Mouse (Mus musculus): Measurements from ENCODE around the gene Faap20. TPM values are rescaled to one million over a fixed set of nuclear protein-coding genes. Genes with fewer than 3 reads are reported as not detected.

Faap20 gene
- polyA plus RNA-seq, 1 experiment from 2014 or later, result 60.1 TPM

DNA sequence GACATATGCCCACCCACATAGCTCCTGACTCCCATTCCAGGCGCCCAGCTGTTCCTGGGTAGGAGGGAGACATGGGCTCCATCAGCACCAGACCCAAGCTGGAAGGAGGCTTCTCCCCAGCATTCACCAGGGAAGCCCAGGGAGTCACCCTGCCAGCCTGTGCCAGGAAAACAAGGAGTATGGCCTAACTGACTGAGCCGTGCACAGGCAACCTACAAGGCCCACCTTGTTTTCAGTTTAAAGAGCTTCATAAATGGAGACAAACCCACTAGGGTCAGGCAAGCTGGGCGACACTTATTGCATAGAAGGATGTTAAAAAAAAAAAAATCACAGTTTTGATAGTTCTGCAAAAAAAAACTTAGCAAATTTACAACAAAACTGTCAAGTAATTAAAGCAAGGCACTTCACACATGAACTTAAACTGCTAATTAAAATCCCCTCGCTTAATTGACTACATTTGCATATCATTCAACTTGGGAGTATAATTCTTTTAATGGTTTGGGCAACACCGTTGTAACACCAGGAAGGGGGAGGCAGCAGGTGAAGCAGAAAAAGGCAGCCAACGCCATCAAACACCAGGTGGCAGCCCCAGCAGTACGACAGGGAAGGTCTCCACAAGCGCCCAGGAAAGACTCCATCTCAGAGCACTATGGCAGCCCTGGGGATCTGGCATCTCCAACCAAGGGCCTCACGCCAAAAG lies 36.4 kb upstream of the Faap20 start:
- Histone ChIP-seq H3K27ac (ENCODE audit: low read length) (no peak overlapping the region), H3K36me3 (ENCODE audit: control insufficient read depth, insufficient read depth, low read length) (no peaks in the 10 kb centered on the region), H3K4me2 (ENCODE audit: low read depth, low read length) (no peak overlapping the region), H3K4me1 (ENCODE audit: control insufficient read depth, insufficient read depth, low read length) (peaks cover 68% of the 10 kb centered on the region), H3K4me3 (replicated peaks; ENCODE audit: low read length) (no peak overlapping the region), H3K27me3 (ENCODE audit: control insufficient read depth, insufficient read depth, low read length) (no peaks in the 10 kb centered on the region), H3K9me3 (replicated peaks; ENCODE audit: control insufficient read depth, low read length) (no peaks in the 10 kb centered on the region), H3K9ac (ENCODE audit: low read length) (no peak overlapping the region; the same call in 1 of the 2 replicates)
- no peak for ATAC-seq (ENCODE audit: insufficient read depth, low FRiP score)
- WGBS, result 66% methylated on average over 9 of the region's 9 CpGs

DNA sequence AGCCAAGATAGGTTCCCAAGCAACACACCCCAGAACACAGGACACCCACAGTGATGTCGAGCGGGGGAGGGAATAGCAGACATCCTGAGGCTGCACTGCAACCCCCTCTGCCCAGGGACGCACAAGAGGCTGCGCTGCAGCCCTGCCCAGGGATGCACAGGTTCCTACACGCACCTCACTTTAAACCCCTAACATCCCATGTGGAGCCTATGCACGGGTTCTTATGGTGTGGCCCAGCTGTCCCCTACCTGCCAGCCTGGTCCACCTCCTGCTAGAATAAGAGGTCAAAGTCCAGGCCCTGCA lies 35.9 kb upstream of the Faap20 start:
- Histone ChIP-seq H3K27ac (ENCODE audit: low read length) (no peak overlapping the region), H3K4me1 (ENCODE audit: control insufficient read depth, insufficient read depth, low read length) (peaks cover 68% of the 10 kb centered on the region), H3K4me2 (ENCODE audit: low read depth, low read length) (no peak overlapping the region), H3K36me3 (ENCODE audit: control insufficient read depth, insufficient read depth, low read length) (no peaks in the 10 kb centered on the region), H3K9ac (ENCODE audit: low read length) (peak overlapping the region; percentile 9; the same call in 1 of the 2 replicates), H3K4me3 (replicated peaks; ENCODE audit: low read length) (no peak overlapping the region), H3K27me3 (ENCODE audit: control insufficient read depth, insufficient read depth, low read length) (no peaks in the 10 kb centered on the region), H3K9me3 (replicated peaks; ENCODE audit: control insufficient read depth, low read length) (no peaks in the 10 kb centered on the region)
- ATAC-seq (ENCODE audit: insufficient read depth, low FRiP score), result peak; percentile 49; the same call in 1 of the 2 replicates
- 60% methylated on average over 6 of the region's 6 CpGs for WGBS

DNA sequence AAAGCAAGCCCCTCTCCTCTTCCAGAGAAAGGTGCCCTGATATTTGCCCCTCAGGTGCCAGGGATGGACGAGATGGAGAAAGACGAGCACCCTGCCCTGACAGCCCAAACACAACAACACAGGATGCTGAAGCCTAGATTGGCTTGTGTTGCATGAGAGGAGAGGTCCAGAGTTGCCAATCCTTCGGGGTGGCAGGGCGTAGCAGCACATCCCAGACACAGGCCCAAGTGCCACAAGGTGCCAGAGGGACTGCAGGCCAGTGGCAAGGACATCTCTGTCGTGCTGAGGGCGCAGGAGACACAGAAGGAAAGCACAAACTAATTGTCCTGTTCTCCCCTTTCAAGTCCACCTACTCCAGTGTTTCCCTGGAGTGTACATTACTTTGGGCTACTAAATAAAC lies 35.4 kb upstream of the Faap20 start:
- Histone ChIP-seq H3K9ac (ENCODE audit: low read length) (peak overlapping the region; percentile 9; the same call in 1 of the 2 replicates), H3K9me3 (replicated peaks; ENCODE audit: control insufficient read depth, low read length) (no peaks in the 10 kb centered on the region), H3K27me3 (ENCODE audit: control insufficient read depth, insufficient read depth, low read length) (no peaks in the 10 kb centered on the region), H3K4me1 (ENCODE audit: control insufficient read depth, insufficient read depth, low read length) (peaks cover 68% of the 10 kb centered on the region), H3K27ac (ENCODE audit: low read length) (no peak overlapping the region), H3K4me2 (ENCODE audit: low read depth, low read length) (no peak overlapping the region), H3K4me3 (replicated peaks; ENCODE audit: low read length) (no peak overlapping the region), H3K36me3 (ENCODE audit: control insufficient read depth, insufficient read depth, low read length) (no peaks in the 10 kb centered on the region)
- ATAC-seq (ENCODE audit: insufficient read depth, low FRiP score), result no peak
- 69% methylated on average over 6 of the region's 6 CpGs for WGBS

- Histone ChIP-seq H3K4me2 (ENCODE audit: low read depth, low read length) (no peak overlapping the region), H3K4me3 (replicated peaks; ENCODE audit: low read length) (no peak overlapping the region), H3K9me3 (replicated peaks; ENCODE audit: control insufficient read depth, low read length) (no peaks in the 10 kb centered on the region), H3K27ac (ENCODE audit: low read length) (no peak overlapping the region), H3K4me1 (ENCODE audit: control insufficient read depth, insufficient read depth, low read length) (peaks cover 72% of the 10 kb centered on the region), H3K36me3 (ENCODE audit: control insufficient read depth, insufficient read depth, low read length) (no peaks in the 10 kb centered on the region), H3K27me3 (ENCODE audit: control insufficient read depth, insufficient read depth, low read length) (no peaks in the 10 kb centered on the region), H3K9ac (ENCODE audit: low read length) (no peak overlapping the region)
- no peak for ATAC-seq (ENCODE audit: insufficient read depth, low FRiP score)
- WGBS, result 71% methylated on average over 10 of the region's 10 CpGs
Measured at GRCm38 (mm10) chr4:155214793-155215192, 34.8 kb upstream of the Faap20 start.

GRCm38 (mm10) chr4:155215203-155215602 lies 34.4 kb upstream of the Faap20 start:
- no peak for ATAC-seq (ENCODE audit: insufficient read depth, low FRiP score)
- Histone ChIP-seq H3K9me3 (replicated peaks; ENCODE audit: control insufficient read depth, low read length) (no peaks in the 10 kb centered on the region), H3K4me2 (ENCODE audit: low read depth, low read length) (no peak overlapping the region), H3K4me3 (replicated peaks; ENCODE audit: low read length) (no peak overlapping the region), H3K9ac (ENCODE audit: low read length) (no peak overlapping the region), H3K27me3 (ENCODE audit: control insufficient read depth, insufficient read depth, low read length) (no peaks in the 10 kb centered on the region), H3K4me1 (ENCODE audit: control insufficient read depth, insufficient read depth, low read length) (peaks cover 75% of the 10 kb centered on the region), H3K27ac (ENCODE audit: low read length) (no peak overlapping the region; the same call in 1 of the 2 replicates), H3K36me3 (ENCODE audit: control insufficient read depth, insufficient read depth, low read length) (no peaks in the 10 kb centered on the region)
- WGBS, result 46% methylated on average over 9 of the region's 9 CpGs

DNA sequence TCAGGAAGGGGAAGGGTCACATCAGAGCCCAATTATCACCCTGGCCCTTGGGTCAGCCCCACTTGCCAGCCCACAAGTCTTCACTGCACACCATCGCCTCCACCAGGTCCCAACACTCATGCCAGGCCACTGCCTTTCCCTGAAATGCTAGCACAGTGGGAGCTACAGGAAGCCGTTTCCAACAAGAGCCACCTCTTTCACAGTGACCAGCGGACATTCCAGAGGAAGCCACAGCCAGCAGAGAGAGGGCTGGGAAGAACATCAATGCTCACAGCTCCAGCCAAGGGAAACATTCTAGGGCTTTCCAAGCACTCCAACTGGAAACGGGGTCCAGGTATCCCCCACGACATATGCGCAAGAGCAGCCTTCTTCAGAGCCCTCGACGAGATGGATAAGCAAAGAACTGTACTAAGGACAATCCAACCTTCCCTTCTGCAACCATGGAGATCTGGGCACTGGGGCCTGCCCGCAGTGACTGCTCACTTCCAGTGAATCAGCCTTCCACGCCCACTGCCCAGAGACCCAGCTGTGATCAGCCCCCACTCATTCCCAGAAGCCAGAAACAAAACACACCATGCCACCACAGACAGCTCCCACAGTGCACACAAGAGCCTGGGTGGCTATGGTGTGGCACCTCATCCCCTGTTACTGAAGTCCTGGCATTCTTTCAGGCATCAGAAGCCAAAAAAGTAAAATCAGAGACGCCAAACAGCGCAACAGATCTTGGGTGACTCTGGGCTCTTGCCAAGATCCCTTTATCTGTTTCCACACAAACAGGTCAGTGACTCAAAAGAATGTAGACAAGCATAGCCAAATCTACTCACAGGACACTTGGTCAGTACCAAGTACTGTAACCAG lies 33.6 kb upstream of the Faap20 start:
- no peak overlapping the region for H3K4me3 ChIP-seq (replicated peaks; ENCODE audit: low read length)
- H3K4me2 ChIP-seq (ENCODE audit: low read depth, low read length), result peak overlapping the region; percentile 22
- no peak overlapping the region for H3K9ac ChIP-seq (ENCODE audit: low read length)
- H3K4me1 ChIP-seq (ENCODE audit: control insufficient read depth, insufficient read depth, low read length), result peaks cover 68% of the 10 kb centered on the region
- no peaks in the 10 kb centered on the region for H3K9me3 ChIP-seq (replicated peaks; ENCODE audit: control insufficient read depth, low read length)
- H3K36me3 ChIP-seq (ENCODE audit: control insufficient read depth, insufficient read depth, low read length), result no peaks in the 10 kb centered on the region
- no peaks in the 10 kb centered on the region for H3K27me3 ChIP-seq (ENCODE audit: control insufficient read depth, insufficient read depth, low read length)
- H3K27ac ChIP-seq (ENCODE audit: low read length), result no peak overlapping the region; the same call in 1 of the 2 replicates
- 0 out of 2 replicates have a peak, but pooled peaks have one; percentile 1 for ATAC-seq (ENCODE audit: insufficient read depth, low FRiP score)
- 57% methylated on average over 12 of the region's 12 CpGs for WGBS

GRCm38 (mm10) chr4:155217241-155218103 lies 32.1 kb upstream of the Faap20 start:
- Histone ChIP-seq H3K4me3 (replicated peaks; ENCODE audit: low read length) (no peak overlapping the region; the same call in 1 of the 2 replicates), H3K9me3 (replicated peaks; ENCODE audit: control insufficient read depth, low read length) (no peaks in the 10 kb centered on the region), H3K9ac (ENCODE audit: low read length) (peak overlapping the region; percentile 31), H3K27ac (ENCODE audit: low read length) (peak overlapping the region; percentile 34), H3K27me3 (ENCODE audit: control insufficient read depth, insufficient read depth, low read length) (no peaks in the 10 kb centered on the region), H3K4me2 (ENCODE audit: low read depth, low read length) (peak overlapping the region; percentile 100), H3K36me3 (ENCODE audit: control insufficient read depth, insufficient read depth, low read length) (no peaks in the 10 kb centered on the region), H3K4me1 (ENCODE audit: control insufficient read depth, insufficient read depth, low read length) (peaks cover 68% of the 10 kb centered on the region)
- no peak for ATAC-seq (ENCODE audit: insufficient read depth, low FRiP score)
- WGBS, result 40% methylated on average over 12 of the region's 12 CpGs

- Histone ChIP-seq H3K36me3 (ENCODE audit: control insufficient read depth, insufficient read depth, low read length) (no peaks in the 10 kb centered on the region), H3K9me3 (replicated peaks; ENCODE audit: control insufficient read depth, low read length) (no peaks in the 10 kb centered on the region), H3K9ac (ENCODE audit: low read length) (peak overlapping the region; percentile 39), H3K4me3 (replicated peaks; ENCODE audit: low read length) (peak overlapping the region; percentile 63), H3K4me1 (ENCODE audit: control insufficient read depth, insufficient read depth, low read length) (peaks cover 68% of the 10 kb centered on the region), H3K27ac (ENCODE audit: low read length) (no peak overlapping the region), H3K27me3 (ENCODE audit: control insufficient read depth, insufficient read depth, low read length) (no peaks in the 10 kb centered on the region), H3K4me2 (ENCODE audit: low read depth, low read length) (peak overlapping the region; percentile 100)
- WGBS, result 76% methylated on average over 9 of the region's 9 CpGs
- ATAC-seq (ENCODE audit: insufficient read depth, low FRiP score), result no peak
Measured at GRCm38 (mm10) chr4:155218104-155218732, 31.4 kb upstream of the Faap20 start.
